Mouse (Mus musculus): ENCODE data around the gene Tbc1d22a.
A peak's percentile ranks its signal among the peaks of the same experiment; 100 is the strongest.

Tbc1d22a gene

GRCm38 (mm10) chr15:86405527-86405926 lies 191.3 kb downstream of the Tbc1d22a start:
- peak; percentile 37 for DNase-seq (ENCODE audit: low spot score)

GRCm38 (mm10) chr15:86409352-86409751 lies 195.1 kb downstream of the Tbc1d22a start:
- DNase-seq (ENCODE audit: low spot score), result peak; percentile 54

GRCm38 (mm10) chr15:86411532-86412080 lies 197.3 kb downstream of the Tbc1d22a start:
- DNase-seq (ENCODE audit: low spot score), result no peak

- no peak for DNase-seq (ENCODE audit: low spot score)
Observed at GRCm38 (mm10) chr15:86415951-86416350, 201.7 kb downstream of the Tbc1d22a start.

GRCm38 (mm10) chr15:86418436-86418835 lies 204.2 kb downstream of the Tbc1d22a start:
- no peak for DNase-seq (ENCODE audit: low spot score)

GRCm38 (mm10) chr15:86419620-86420019 lies 205.4 kb downstream of the Tbc1d22a start:
- no peak for DNase-seq (ENCODE audit: low spot score)

- DNase-seq (ENCODE audit: low spot score), result no peak
Observed at GRCm38 (mm10) chr15:86422858-86423257, 208.6 kb downstream of the Tbc1d22a start.

- peak; percentile 19 for DNase-seq (ENCODE audit: low spot score)
Observed at GRCm38 (mm10) chr15:86423884-86424283, 209.6 kb downstream of the Tbc1d22a start.

- DNase-seq (ENCODE audit: low spot score), result no peak
Observed at GRCm38 (mm10) chr15:86424971-86425370, 210.7 kb downstream of the Tbc1d22a start.

- no peak for DNase-seq (ENCODE audit: low spot score)
Observed at GRCm38 (mm10) chr15:86426364-86427000, 212.2 kb downstream of the Tbc1d22a start.

- no peak for DNase-seq (ENCODE audit: low spot score)
Observed at GRCm38 (mm10) chr15:86427439-86427838, 213.2 kb downstream of the Tbc1d22a start.

GRCm38 (mm10) chr15:86428496-86428895 lies 214.2 kb downstream of the Tbc1d22a start:
- no peak for DNase-seq (ENCODE audit: low spot score)

GRCm38 (mm10) chr15:86429766-86430335 lies 215.6 kb downstream of the Tbc1d22a start:
- DNase-seq (ENCODE audit: low spot score), result no peak

GRCm38 (mm10) chr15:86431539-86432080 lies 217.4 kb downstream of the Tbc1d22a start:
- DNase-seq (ENCODE audit: low spot score), result no peak

- no peak for DNase-seq (ENCODE audit: low spot score)
Observed at GRCm38 (mm10) chr15:86432791-86433190, 218.5 kb downstream of the Tbc1d22a start.

GRCm38 (mm10) chr15:86433378-86433777 lies 219.1 kb downstream of the Tbc1d22a start:
- no peak for DNase-seq (ENCODE audit: low spot score)

GRCm38 (mm10) chr15:86434241-86434640 lies 220.0 kb downstream of the Tbc1d22a start:
- no peak for DNase-seq (ENCODE audit: low spot score)

- no peak for DNase-seq (ENCODE audit: low spot score)
Observed at GRCm38 (mm10) chr15:86437346-86437745, 223.1 kb downstream of the Tbc1d22a start.

- DNase-seq (ENCODE audit: low spot score), result no peak
Observed at GRCm38 (mm10) chr15:86439015-86439796, 224.9 kb downstream of the Tbc1d22a start.

- no peak for DNase-seq (ENCODE audit: low spot score)
Observed at GRCm38 (mm10) chr15:86444271-86444670, 230.0 kb downstream of the Tbc1d22a start.

GRCm38 (mm10) chr15:86446064-86446463 lies 231.8 kb downstream of the Tbc1d22a start:
- DNase-seq (ENCODE audit: low spot score), result no peak

GRCm38 (mm10) chr15:86447251-86447650 lies 233.0 kb downstream of the Tbc1d22a start:
- DNase-seq (ENCODE audit: low spot score), result no peak

Data from adipocyte (in vitro differentiated cells).